In genomic region chr5:88753199-88753598, GRCm38 (mm10) we compare ENCODE assay signal across 16 mouse cellular contexts. TPM values are rescaled to one million over a fixed set of nuclear protein-coding genes. Genes with fewer than 3 reads are reported as not detected.
DNase-seq lines count a peak whose midpoint lies in the region; ATAC-seq lines count a peak whose summit lies in the region.
"Had no signal": no experiment of that assay in that cellular context is flagged by ENCODE, and none has a peak within 500 bp of the region (broad histone marks: within the 10 kb centered on the region; RNA-seq: fewer than 3 reads in every experiment).

No protein-coding gene starts in this region.

- peak; percentile 87 for ATAC-seq in CD4-positive, CD25-positive, alpha-beta regulatory T cell, adult 4 months
- ATAC-seq: forebrain, embryonic 13.5 days; forebrain, embryonic 15.5 days; forebrain, postnatal 0 days had no signal

- intact Hi-C loops in left cerebral cortex, postnatal 36 days (cut with DNase I), result no loop called here

- peak; percentile 43 for DNase-seq in induced T-regulatory cell, adult 2 months (ENCODE audit: low read depth)
- no peak for DNase-seq in kidney, adult 8-10 months
- no peak for DNase-seq in thymus, postnatal 14 days
- DNase-seq in left cerebral cortex, postnatal 36 days (ENCODE audit: low spot score in 2 of 2), result no peak
- DNase-seq: adrenal gland, adult 8-10 months; adrenal gland, postnatal 14 days; adrenal gland, postnatal 36 days; cerebellum, adult 11-12 months; cerebellum, adult 2 months; cerebellum, adult 9-10 months; cerebellum, postnatal 10 days; cerebellum, postnatal 25 days; forebrain, postnatal 0 days had no signal

RNA-seq across cellular contexts. Expression of gene Dck, which starts 11.6 kb away (rescaled TPM):
- polyA plus RNA-seq in CD4-positive, CD25-positive, alpha-beta regulatory T cell, adult 4 months (2017; shearing (Covaris generic)), result 10 to 100 TPM; 43.9 to 52.1 TPM
- 10 to 100 TPM; 15.0 to 16.0 TPM for total RNA-seq in left cerebral cortex, postnatal 36 days (2021)

RNA-seq across cellular contexts. Expression of gene Mob1b, which starts 32.5 kb away (rescaled TPM):
- 10 to 100 TPM; 10.2 to 10.7 TPM for polyA plus RNA-seq in CD4-positive, CD25-positive, alpha-beta regulatory T cell, adult 4 months (2017; shearing (Covaris generic))
- total RNA-seq in left cerebral cortex, postnatal 36 days (2021), result 10 to 100 TPM; 26.1 to 32.6 TPM
